Comparison of ENCODE assay signal across 23 mouse cellular contexts in genomic region chr13:20123975-20124374, GRCm38 (mm10). TPM values are rescaled to one million over a fixed set of nuclear protein-coding genes. Genes with fewer than 3 reads are reported as not detected.
DNase-seq lines count a peak whose midpoint lies in the region; ATAC-seq lines count a peak whose summit lies in the region.
"Had no signal": no experiment of that assay in that cellular context is flagged by ENCODE, and none has a peak within 500 bp of the region (broad histone marks: within the 10 kb centered on the region; RNA-seq: fewer than 3 reads in every experiment).

No protein-coding gene starts in this region.

- no peak overlapping the region for H3K4me2 ChIP-seq in forebrain, embryonic 13.5 days
- H3K4me2 ChIP-seq in forebrain, embryonic 12.5 days: no peak overlapping the region
- H3K4me2 ChIP-seq in midbrain, embryonic 15.5 days: no peak overlapping the region
- H3K4me2 ChIP-seq in intestine, embryonic 16.5 days (ENCODE audit: low read depth, low read length): peak overlapping the region; percentile 45
- H3K4me2 ChIP-seq: embryonic facial prominence, embryonic 15.5 days; heart, embryonic 12.5 days; hindbrain, embryonic 14.5 days had no signal

- no peak overlapping the region for H3K9ac ChIP-seq in forebrain, embryonic 13.5 days
- no peak overlapping the region for H3K9ac ChIP-seq in forebrain, embryonic 12.5 days
- no peak overlapping the region for H3K9ac ChIP-seq in midbrain, embryonic 15.5 days
- H3K9ac ChIP-seq in intestine, embryonic 16.5 days (ENCODE audit: low read depth, low read length): no peak overlapping the region
- H3K9ac ChIP-seq: embryonic facial prominence, embryonic 15.5 days; heart, embryonic 12.5 days; hindbrain, embryonic 14.5 days had no signal

- H3K4me3 ChIP-seq in forebrain, embryonic 13.5 days: no peak overlapping the region
- H3K4me3 ChIP-seq in forebrain, embryonic 12.5 days (replicated peaks): no peak overlapping the region
- H3K4me3 ChIP-seq in midbrain, embryonic 15.5 days: no peak overlapping the region
- H3K4me3 ChIP-seq in midbrain, embryonic 10.5 days: no peak overlapping the region
- no peak overlapping the region for H3K4me3 ChIP-seq in intestine, embryonic 16.5 days (ENCODE audit: low read length)
- H3K4me3 ChIP-seq: embryonic facial prominence, embryonic 15.5 days; erythroblast, embryonic 14.5 days; forebrain, embryonic 10.5 days; gastrocnemius, adult 2 months; heart, embryonic 12.5 days; hindbrain, embryonic 10.5 days had no signal

- no peaks in the 10 kb centered on the region for H3K9me3 ChIP-seq in forebrain, embryonic 13.5 days (replicated peaks)
- H3K9me3 ChIP-seq in forebrain, embryonic 12.5 days: no peaks in the 10 kb centered on the region
- no peaks in the 10 kb centered on the region for H3K9me3 ChIP-seq in midbrain, embryonic 15.5 days
- no peaks in the 10 kb centered on the region for H3K9me3 ChIP-seq in midbrain, embryonic 10.5 days (replicated peaks)
- no peaks in the 10 kb centered on the region for H3K9me3 ChIP-seq in intestine, embryonic 16.5 days (ENCODE audit: control insufficient read depth, low read length)
- H3K9me3 ChIP-seq: embryonic facial prominence, embryonic 15.5 days; forebrain, embryonic 10.5 days; heart, embryonic 12.5 days; hindbrain, embryonic 10.5 days had no signal

- ATAC-seq in forebrain, embryonic 13.5 days: 0 out of 2 replicates have a peak, but pooled peaks have one; percentile 16
- ATAC-seq in forebrain, embryonic 12.5 days (ENCODE audit: low FRiP score): no peak
- ATAC-seq in midbrain, embryonic 15.5 days (replicated peaks): 0 out of 2 replicates have a peak, but pooled peaks have one; percentile 24
- ATAC-seq in intestine, embryonic 16.5 days: no peak
- ATAC-seq: CD4-positive, CD25-positive, alpha-beta regulatory T cell, adult 4 months; forebrain, embryonic 16.5 days had no signal

- DNase-seq in midbrain, embryonic 10.5 days (ENCODE audit: low spot score): no peak
- no peak for DNase-seq in liver
- DNase-seq in gastrocnemius, adult 18-20 months (ENCODE audit: low spot score): no peak
- DNase-seq: adrenal gland, postnatal 10 days; B cell, adult 2 months; cerebellum, adult 11 months; cerebellum, adult 8-10 months; cerebellum, postnatal 14 days; embryo, embryonic 11 days; gastrocnemius, adult 2 months; gastrocnemius, postnatal 25 days had no signal

- peaks cover 91% of the 10 kb centered on the region for H3K27me3 ChIP-seq in forebrain, embryonic 13.5 days
- peaks cover 59% of the 10 kb centered on the region for H3K27me3 ChIP-seq in forebrain, embryonic 12.5 days
- no peaks in the 10 kb centered on the region for H3K27me3 ChIP-seq in midbrain, embryonic 15.5 days (replicated peaks)
- no peaks in the 10 kb centered on the region for H3K27me3 ChIP-seq in midbrain, embryonic 10.5 days (ENCODE audit: low read depth, poor library complexity, severe bottlenecking)
- H3K27me3 ChIP-seq in intestine, embryonic 16.5 days (replicated peaks; ENCODE audit: control insufficient read depth, insufficient read depth, low read length): no peaks in the 10 kb centered on the region
- H3K27me3 ChIP-seq: embryonic facial prominence, embryonic 15.5 days; heart, embryonic 12.5 days had no signal

- 42% methylated on average over 3 of the region's 3 CpGs for WGBS in forebrain, embryonic 13.5 days
- 39% methylated on average over 3 of the region's 3 CpGs for WGBS in forebrain, embryonic 12.5 days
- 48% methylated on average over 3 of the region's 3 CpGs for WGBS in midbrain, embryonic 15.5 days
- WGBS in midbrain, embryonic 10.5 days: 71% methylated on average over 3 of the region's 3 CpGs
- 34% methylated on average over 3 of the region's 3 CpGs for WGBS in intestine, embryonic 16.5 days

- H3K4me1 ChIP-seq in forebrain, embryonic 13.5 days: no peaks in the 10 kb centered on the region
- H3K4me1 ChIP-seq in forebrain, embryonic 12.5 days: no peaks in the 10 kb centered on the region
- H3K4me1 ChIP-seq in midbrain, embryonic 15.5 days: no peaks in the 10 kb centered on the region
- H3K4me1 ChIP-seq in midbrain, embryonic 10.5 days: no peaks in the 10 kb centered on the region
- H3K4me1 ChIP-seq in intestine, embryonic 16.5 days (ENCODE audit: control insufficient read depth, insufficient read depth, low read length): peaks cover 37% of the 10 kb centered on the region
- H3K4me1 ChIP-seq: forebrain, embryonic 10.5 days; heart, embryonic 12.5 days; hindbrain, embryonic 10.5 days had no signal

- no peak overlapping the region for H3K27ac ChIP-seq in forebrain, embryonic 13.5 days
- no peak overlapping the region for H3K27ac ChIP-seq in forebrain, embryonic 12.5 days
- no peak overlapping the region for H3K27ac ChIP-seq in midbrain, embryonic 15.5 days
- no peak overlapping the region for H3K27ac ChIP-seq in midbrain, embryonic 10.5 days (replicated peaks)
- H3K27ac ChIP-seq in intestine, embryonic 16.5 days (ENCODE audit: low read length): peak overlapping the region; percentile 6
- H3K27ac ChIP-seq: embryonic facial prominence, embryonic 15.5 days; forebrain, embryonic 10.5 days; gastrocnemius, adult 2 months; hindbrain, embryonic 10.5 days; hindbrain, embryonic 14.5 days had no signal

- H3K36me3 ChIP-seq in forebrain, embryonic 13.5 days (ENCODE audit: poor library complexity, severe bottlenecking): no peaks in the 10 kb centered on the region
- no peaks in the 10 kb centered on the region for H3K36me3 ChIP-seq in forebrain, embryonic 12.5 days (replicated peaks)
- no peaks in the 10 kb centered on the region for H3K36me3 ChIP-seq in midbrain, embryonic 15.5 days (replicated peaks)
- no peaks in the 10 kb centered on the region for H3K36me3 ChIP-seq in midbrain, embryonic 10.5 days
- H3K36me3 ChIP-seq in intestine, embryonic 16.5 days (ENCODE audit: control insufficient read depth, insufficient read depth, low read length): no peaks in the 10 kb centered on the region
- H3K36me3 ChIP-seq: embryonic facial prominence, embryonic 15.5 days; forebrain, embryonic 10.5 days; heart, embryonic 12.5 days; hindbrain, embryonic 10.5 days had no signal

RNA-seq across cellular contexts. Expression of gene Elmo1, which starts 33.6 kb away (rescaled TPM):
- polyA plus RNA-seq in forebrain, embryonic 13.5 days (2015; fragmentation: Nextera tagmentation; extraction: Ambion mirVana): 24.0 and 24.3 TPM in 2 replicates
- polyA plus RNA-seq in forebrain, embryonic 12.5 days (2016; fragmentation: Nextera tagmentation; extraction: Ambion mirVana): 17.8 and 22.8 TPM in 2 replicates
- 37.3 and 38.3 TPM in 2 replicates for polyA plus RNA-seq in midbrain, embryonic 15.5 days (2015; fragmentation: Nextera tagmentation; extraction: Ambion mirVana)
- 13.8 and 15.6 TPM in 2 replicates for polyA plus RNA-seq in midbrain, embryonic 10.5 days (2016; fragmentation: Nextera tagmentation; extraction: Ambion mirVana)
- polyA plus RNA-seq in intestine, embryonic 16.5 days (2015; fragmentation: Nextera tagmentation; extraction: Ambion mirVana): 14.4 and 17.5 TPM in 2 replicates
- 1 to 10 TPM; 2.0 to 2.7 TPM for total RNA-seq in gastrocnemius, adult 18-20 months (2021)

Comparison
In these comparisons a context has a peak if more than half of its experiments do, and no peak if none do; other contexts are left out.
1. ATAC-seq: peak in forebrain, embryonic 13.5 days (single experiment) and midbrain, embryonic 15.5 days (single experiment); none in forebrain, embryonic 12.5 days (single experiment) and intestine, embryonic 16.5 days (single experiment).